Mouse (Mus musculus): ENCODE measurements around the gene Mrpl43.

DNA sequence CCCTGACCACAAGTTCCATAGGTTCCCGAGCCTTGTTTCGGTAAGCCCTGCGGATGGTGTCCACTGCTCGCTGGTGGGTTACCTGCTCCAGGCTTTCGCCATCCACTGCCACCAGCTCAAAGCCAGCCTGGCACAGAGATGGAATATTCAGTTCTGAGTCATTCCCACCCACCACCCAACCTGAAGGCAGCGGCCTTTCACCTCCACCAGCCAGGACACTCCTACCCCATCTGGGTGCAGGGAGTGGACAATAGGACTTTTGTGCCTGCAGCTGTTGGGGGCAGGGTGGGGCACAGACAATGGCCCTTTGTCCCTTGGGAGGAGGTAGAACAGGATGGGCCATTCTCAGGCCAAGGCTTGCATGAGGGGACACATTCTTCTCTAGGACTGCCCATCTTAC is 21.6 kb upstream of the Mrpl43 start:
- TF ChIP-seq CHD2 (IDR thresholded peaks at IDR 0.05; ENCODE audit: low read depth, low read length) (no peak), MAFK (IDR thresholded peaks at IDR 0.05; ENCODE audit: insufficient read depth, low read depth, low read length) (no peak), ZNF384 (IDR thresholded peaks at IDR 0.05; ENCODE audit: low read depth, low read length) (no peak)
